22 mouse cellular contexts compared by ENCODE assay signal in genomic region chr8:48207567-48207966, GRCm38 (mm10).
DNase-seq lines count a peak whose midpoint lies in the region; ATAC-seq and TF ChIP-seq lines count a peak whose summit lies in the region.
"Had no signal": no experiment of that assay in that cellular context is flagged by ENCODE, and none has a peak within 500 bp of the region (broad histone marks: within the 10 kb centered on the region; RNA-seq: fewer than 3 reads in every experiment).

No protein-coding gene starts in this region.

- DNase-seq in forebrain, postnatal 0 days = no peak
- DNase-seq in heart, adult 9 months (ENCODE audit: low spot score in 2 of 2) = peak; percentile 47 to 54
- no peak for DNase-seq in heart, postnatal 4 days
- no peak for DNase-seq in midbrain, embryonic 10.5 days (ENCODE audit: low spot score)
- DNase-seq in midbrain, embryonic 14.5 days = no peak
- DNase-seq in heart, postnatal 14 days = peak; percentile 21 to 26
- no peak for DNase-seq in thymus, postnatal 0 days (ENCODE audit: low spot score)
- DNase-seq: adrenal gland, postnatal 14 days; cerebellum, adult 11-12 months; embryo, embryonic 11 days; kidney, adult 11 months; kidney, postnatal 10 days; liver, embryonic 13.5 days; retina, postnatal 1 day; thymus, adult 2 months had no signal

- no peak overlapping the region for H3K9ac ChIP-seq in forebrain, postnatal 0 days
- H3K9ac ChIP-seq in forebrain, embryonic 16.5 days (replicated peaks; ENCODE audit: low read depth, low read length) = no peak overlapping the region
- no peak overlapping the region for H3K9ac ChIP-seq in midbrain, embryonic 14.5 days (replicated peaks; ENCODE audit: low read length)
- H3K9ac ChIP-seq: forebrain, embryonic 15.5 days; limb, embryonic 13.5 days; liver, embryonic 13.5 days; lung, embryonic 15.5 days; midbrain, embryonic 12.5 days had no signal

- H3K4me3 ChIP-seq in forebrain, postnatal 0 days (ENCODE audit: low read depth, low read length) = no peak overlapping the region
- no peak overlapping the region for H3K4me3 ChIP-seq in forebrain, embryonic 16.5 days (replicated peaks; ENCODE audit: low read length)
- no peak overlapping the region for H3K4me3 ChIP-seq in midbrain, embryonic 10.5 days
- no peak overlapping the region for H3K4me3 ChIP-seq in midbrain, embryonic 14.5 days (replicated peaks; ENCODE audit: low read depth, low read length)
- H3K4me3 ChIP-seq: forebrain, embryonic 15.5 days; limb, embryonic 13.5 days; liver, embryonic 13.5 days; lung, embryonic 15.5 days; midbrain, embryonic 12.5 days had no signal

- no peaks in the 10 kb centered on the region for H3K9me3 ChIP-seq in forebrain, postnatal 0 days (ENCODE audit: low read length)
- no peaks in the 10 kb centered on the region for H3K9me3 ChIP-seq in forebrain, embryonic 16.5 days (ENCODE audit: control insufficient read depth, low read length)
- H3K9me3 ChIP-seq in midbrain, embryonic 10.5 days (replicated peaks) = no peaks in the 10 kb centered on the region
- no peaks in the 10 kb centered on the region for H3K9me3 ChIP-seq in midbrain, embryonic 14.5 days (ENCODE audit: control insufficient read depth, low read length)
- H3K9me3 ChIP-seq: forebrain, embryonic 15.5 days; limb, embryonic 13.5 days; liver, embryonic 13.5 days; lung, embryonic 15.5 days; midbrain, embryonic 12.5 days had no signal

- ATAC-seq in forebrain, postnatal 0 days = 0 out of 2 replicates have a peak, but pooled peaks have one; percentile 27
- no peak for ATAC-seq in forebrain, embryonic 16.5 days
- ATAC-seq in midbrain, embryonic 14.5 days (ENCODE audit: low FRiP score, low TSS enrichment) = no peak
- ATAC-seq: forebrain, embryonic 15.5 days; Patski had no signal

- no peaks in the 10 kb centered on the region for H3K27me3 ChIP-seq in forebrain, postnatal 0 days (ENCODE audit: insufficient read depth, low read length)
- H3K27me3 ChIP-seq in forebrain, embryonic 16.5 days (replicated peaks; ENCODE audit: control insufficient read depth, insufficient read depth, low read length) = no peaks in the 10 kb centered on the region
- H3K27me3 ChIP-seq in midbrain, embryonic 10.5 days (ENCODE audit: low read depth, poor library complexity, severe bottlenecking) = peaks cover 3% of the 10 kb centered on the region
- H3K27me3 ChIP-seq in midbrain, embryonic 14.5 days (ENCODE audit: control insufficient read depth, insufficient read depth, low read length) = no peaks in the 10 kb centered on the region
- H3K27me3 ChIP-seq: forebrain, embryonic 15.5 days; limb, embryonic 13.5 days; liver, embryonic 13.5 days; lung, embryonic 15.5 days had no signal

- TF ChIP-seq CTCF in forebrain, postnatal 0 days (IDR thresholded peaks at IDR 0.05; ENCODE audit: low read depth) = no peak; the same call in 1 of the 2 replicates

- 50% methylated on average over 6 of the region's 6 CpGs for WGBS in forebrain, postnatal 0 days
- 61% methylated on average over 6 of the region's 6 CpGs for WGBS in forebrain, embryonic 16.5 days
- 86% methylated on average over 6 of the region's 6 CpGs for WGBS in midbrain, embryonic 10.5 days
- 58% methylated on average over 6 of the region's 6 CpGs for WGBS in midbrain, embryonic 14.5 days

- H3K4me2 ChIP-seq in forebrain, postnatal 0 days (ENCODE audit: low read depth) = no peak overlapping the region
- H3K4me2 ChIP-seq in forebrain, embryonic 16.5 days (ENCODE audit: low read length) = no peak overlapping the region
- H3K4me2 ChIP-seq in midbrain, embryonic 14.5 days (ENCODE audit: low read length) = no peak overlapping the region
- H3K4me2 ChIP-seq: forebrain, embryonic 15.5 days; limb, embryonic 13.5 days; liver, embryonic 13.5 days; lung, embryonic 15.5 days; midbrain, embryonic 12.5 days had no signal

- intact Hi-C loops in heart, postnatal 14 days (cut with DNase I) = no loop called here

- no peak overlapping the region for H3K27ac ChIP-seq in forebrain, postnatal 0 days (ENCODE audit: low read depth, low read length)
- H3K27ac ChIP-seq in forebrain, embryonic 16.5 days (ENCODE audit: low read length) = no peak overlapping the region
- H3K27ac ChIP-seq in midbrain, embryonic 10.5 days (replicated peaks) = 0 out of 2 replicates have a peak overlapping the region, but pooled peaks have one; percentile 38
- no peak overlapping the region for H3K27ac ChIP-seq in midbrain, embryonic 14.5 days (replicated peaks; ENCODE audit: low read depth, low read length)
- H3K27ac ChIP-seq: forebrain, embryonic 15.5 days; limb, embryonic 13.5 days; liver, embryonic 13.5 days; lung, embryonic 15.5 days; macrophage; midbrain, embryonic 12.5 days had no signal

- no peaks in the 10 kb centered on the region for H3K4me1 ChIP-seq in forebrain, postnatal 0 days (ENCODE audit: insufficient read depth)
- peaks cover 4% of the 10 kb centered on the region; the same call in 1 of the 2 replicates for H3K4me1 ChIP-seq in forebrain, embryonic 16.5 days (replicated peaks; ENCODE audit: control insufficient read depth, insufficient read depth, low read length)
- peaks cover 39% of the 10 kb centered on the region for H3K4me1 ChIP-seq in midbrain, embryonic 10.5 days
- H3K4me1 ChIP-seq in midbrain, embryonic 14.5 days (ENCODE audit: control insufficient read depth, insufficient read depth, low read length) = no peaks in the 10 kb centered on the region
- H3K4me1 ChIP-seq: forebrain, embryonic 15.5 days; limb, embryonic 13.5 days; liver, embryonic 13.5 days; lung, embryonic 15.5 days had no signal

- H3K36me3 ChIP-seq in forebrain, postnatal 0 days (ENCODE audit: insufficient read depth) = no peaks in the 10 kb centered on the region
- no peaks in the 10 kb centered on the region for H3K36me3 ChIP-seq in forebrain, embryonic 16.5 days (ENCODE audit: control insufficient read depth, insufficient read depth)
- no peaks in the 10 kb centered on the region for H3K36me3 ChIP-seq in midbrain, embryonic 10.5 days
- H3K36me3 ChIP-seq in midbrain, embryonic 14.5 days (ENCODE audit: control insufficient read depth, insufficient read depth, low read length) = no peaks in the 10 kb centered on the region
- H3K36me3 ChIP-seq: forebrain, embryonic 15.5 days; limb, embryonic 13.5 days; liver, embryonic 13.5 days; lung, embryonic 15.5 days; midbrain, embryonic 12.5 days had no signal

Comparison
In these comparisons a context has a peak if more than half of its experiments do, and no peak if none do; other contexts are left out.
1. DNase-seq: peak in heart, adult 9 months (2 of 2) and heart, postnatal 14 days (2 of 2); none in forebrain, postnatal 0 days (single experiment), heart, postnatal 4 days (single experiment), midbrain, embryonic 10.5 days (single experiment), midbrain, embryonic 14.5 days (single experiment) and thymus, postnatal 0 days (single experiment).